Mouse (Mus musculus): ENCODE measurements at regions not wholly inside any gene's neighbourhood (a gene's known extent, or its start where the extent isn't known, plus 50 kb on each side); places are given as distances from the start of the nearest gene placed in this dataset.

DNA sequence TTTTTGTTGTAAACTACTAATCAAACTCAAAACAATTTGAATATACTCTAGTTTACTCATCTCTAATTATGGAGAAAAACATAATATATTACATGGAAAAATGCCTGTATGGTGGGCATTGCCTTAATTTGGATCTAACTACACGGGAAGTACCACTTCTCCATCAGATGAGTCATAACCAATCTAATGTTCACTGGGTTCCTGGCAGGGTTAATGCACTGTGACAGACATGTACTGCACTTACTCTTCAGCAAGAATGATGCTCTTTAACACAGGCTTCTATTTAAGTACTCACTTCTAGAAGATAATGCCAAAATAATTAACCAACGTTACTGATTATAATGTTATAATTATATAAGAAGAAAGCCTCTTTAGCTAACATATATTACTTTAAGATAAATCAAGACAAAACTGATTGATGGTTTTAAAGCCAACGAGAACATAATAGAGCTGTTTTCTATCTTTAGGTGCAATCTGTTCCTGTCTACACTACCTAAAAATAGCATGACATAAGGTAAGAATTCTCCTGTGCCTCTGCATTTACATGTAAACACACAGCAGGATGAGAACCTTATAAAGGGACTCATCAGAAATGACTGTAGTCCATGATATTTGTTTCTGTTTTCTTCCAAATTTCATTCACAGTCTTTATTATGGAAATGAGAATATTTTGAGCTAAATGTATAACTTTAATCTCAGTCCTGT lies 344.4 kb downstream of the Etv1 start:
- WGBS, result 82% methylated on average over 3 of the region's 3 CpGs
- no peak for ATAC-seq (ENCODE audit: low FRiP score)
- H3K4me1 ChIP-seq (replicated peaks; ENCODE audit: control insufficient read depth, insufficient read depth, low read length), result no peaks in the 10 kb centered on the region

DNA sequence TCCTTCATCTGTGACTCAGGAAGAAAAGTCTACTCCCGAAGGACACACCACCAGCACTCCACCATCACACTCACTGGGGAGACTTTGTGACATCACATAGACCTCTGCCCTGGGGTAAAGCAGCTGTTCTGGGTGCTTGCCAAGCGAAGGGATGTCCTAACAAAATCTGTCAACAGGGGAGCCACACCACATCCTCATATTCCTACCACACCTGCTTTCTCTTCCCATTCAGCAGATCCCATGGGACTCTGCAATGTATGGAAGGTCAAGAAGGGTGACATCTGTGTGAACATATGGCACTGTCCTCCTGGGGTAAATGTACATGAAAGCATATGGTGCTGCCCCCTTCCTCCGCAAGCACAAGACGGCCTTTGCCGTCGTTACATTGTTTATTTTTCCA lies 375.5 kb downstream of the Etv1 start:
- no peaks in the 10 kb centered on the region for H3K4me1 ChIP-seq (replicated peaks; ENCODE audit: control insufficient read depth, insufficient read depth, low read length)
- H3K9me3 ChIP-seq (ENCODE audit: control insufficient read depth, low read length), result no peaks in the 10 kb centered on the region
- no peak overlapping the region for H3K4me2 ChIP-seq (replicated peaks; ENCODE audit: low read depth, low read length)
- ATAC-seq (ENCODE audit: low FRiP score), result peak; percentile 73
- no peak overlapping the region for H3K9ac ChIP-seq (ENCODE audit: low read depth, low read length)
- 49% methylated on average over 6 of the region's 6 CpGs for WGBS
- H3K27ac ChIP-seq (ENCODE audit: low read depth, low read length), result no peak overlapping the region
- no peaks in the 10 kb centered on the region for H3K36me3 ChIP-seq (ENCODE audit: control insufficient read depth, insufficient read depth, low read length)
- peak; percentile 31 for DNase-seq (ENCODE audit: low spot score)
- no peaks in the 10 kb centered on the region for H3K27me3 ChIP-seq (ENCODE audit: control insufficient read depth, insufficient read depth, low read length)
- H3K4me3 ChIP-seq (ENCODE audit: low read depth, low read length), result no peak overlapping the region

More for the DNA sequence above, 344.4 kb downstream of the Etv1 start:
- DNase-seq (ENCODE audit: low spot score), result no peak
- Histone ChIP-seq H3K4me2 (replicated peaks; ENCODE audit: low read depth, low read length) (no peak overlapping the region), H3K9me3 (ENCODE audit: control insufficient read depth, low read length) (no peaks in the 10 kb centered on the region), H3K9ac (ENCODE audit: low read depth, low read length) (no peak overlapping the region), H3K27ac (ENCODE audit: low read depth, low read length) (no peak overlapping the region), H3K4me3 (ENCODE audit: low read depth, low read length) (no peak overlapping the region), H3K27me3 (ENCODE audit: control insufficient read depth, insufficient read depth, low read length) (no peaks in the 10 kb centered on the region), H3K36me3 (ENCODE audit: control insufficient read depth, insufficient read depth, low read length) (no peaks in the 10 kb centered on the region)

DNA sequence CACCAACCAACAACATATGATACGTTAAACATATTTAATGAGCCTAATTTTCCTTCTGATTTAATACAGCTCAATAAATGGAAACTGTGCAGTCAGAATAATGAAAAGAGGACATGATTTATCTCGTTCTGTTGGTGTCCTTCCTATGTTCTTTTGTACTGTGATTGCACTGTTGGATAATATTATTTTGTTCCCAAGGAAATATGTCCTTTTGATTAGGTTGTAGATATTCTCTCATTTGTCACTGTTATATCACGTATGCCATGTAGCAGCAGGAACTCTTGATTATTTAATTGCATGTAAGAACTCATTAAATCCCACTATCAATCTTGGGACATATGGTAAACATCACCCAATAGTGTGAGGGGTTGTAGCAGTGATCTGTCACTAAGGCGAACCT lies 397.8 kb downstream of the Etv1 start:
- Histone ChIP-seq H3K9ac (ENCODE audit: low read depth, low read length) (no peak overlapping the region), H3K4me3 (ENCODE audit: low read depth, low read length) (no peak overlapping the region), H3K27me3 (ENCODE audit: control insufficient read depth, insufficient read depth, low read length) (no peaks in the 10 kb centered on the region), H3K27ac (ENCODE audit: low read depth, low read length) (no peak overlapping the region), H3K4me2 (replicated peaks; ENCODE audit: low read depth, low read length) (no peak overlapping the region), H3K36me3 (ENCODE audit: control insufficient read depth, insufficient read depth, low read length) (no peaks in the 10 kb centered on the region), H3K9me3 (ENCODE audit: control insufficient read depth, low read length) (no peaks in the 10 kb centered on the region), H3K4me1 (replicated peaks; ENCODE audit: control insufficient read depth, insufficient read depth, low read length) (no peaks in the 10 kb centered on the region)
- DNase-seq (ENCODE audit: low spot score) (no peak), ATAC-seq (ENCODE audit: low FRiP score) (no peak)
- WGBS, result 62% methylated on average over 4 of the region's 4 CpGs

DNA sequence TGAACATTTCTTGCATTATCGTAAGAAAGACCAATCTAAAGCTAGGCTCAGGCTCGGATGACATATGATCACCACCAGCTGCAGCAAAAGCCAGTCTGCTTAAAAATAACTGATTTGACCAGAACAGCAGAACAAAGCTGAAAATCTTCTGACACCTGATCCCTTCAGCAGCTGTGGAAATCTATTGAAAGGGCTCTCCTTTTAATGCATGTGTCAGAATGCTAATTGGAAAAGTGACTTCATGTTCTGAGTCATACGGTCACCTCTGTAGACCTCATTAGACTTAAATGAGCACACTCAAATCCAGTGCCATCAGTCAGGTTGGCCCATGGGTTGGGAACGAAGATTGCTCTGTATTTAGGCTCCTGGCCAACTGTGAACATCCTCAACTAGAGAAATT lies 444.9 kb downstream of the Etv1 start:
- peak; percentile 19 for DNase-seq (ENCODE audit: low spot score)

DNA sequence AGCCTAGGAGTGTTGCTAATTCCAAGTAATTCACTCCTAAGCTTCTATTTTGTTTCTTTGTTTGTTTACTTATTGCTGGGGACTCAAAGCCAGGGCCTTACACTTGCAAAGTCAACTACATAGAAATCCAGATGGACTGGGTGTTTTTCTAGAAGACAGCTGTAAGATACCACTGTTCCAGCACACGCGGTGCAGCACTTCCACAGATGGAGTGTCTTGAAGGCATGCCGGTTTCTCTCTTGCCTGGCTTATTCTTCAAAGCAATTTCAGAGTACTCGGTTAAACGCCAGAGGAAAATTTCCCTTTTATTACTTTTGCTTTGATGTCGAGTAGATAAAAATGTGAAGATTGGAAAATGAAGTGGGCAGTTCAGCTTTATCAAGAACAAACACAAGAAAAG lies 477.4 kb downstream of the Etv1 start:
- Histone ChIP-seq H3K27me3 (ENCODE audit: control insufficient read depth, insufficient read depth, low read length) (no peaks in the 10 kb centered on the region), H3K36me3 (ENCODE audit: control insufficient read depth, insufficient read depth, low read length) (no peaks in the 10 kb centered on the region), H3K4me2 (replicated peaks; ENCODE audit: low read depth, low read length) (no peak overlapping the region), H3K27ac (ENCODE audit: low read depth, low read length) (no peak overlapping the region), H3K4me1 (replicated peaks; ENCODE audit: control insufficient read depth, insufficient read depth, low read length) (no peaks in the 10 kb centered on the region), H3K9ac (ENCODE audit: low read depth, low read length) (no peak overlapping the region), H3K9me3 (ENCODE audit: control insufficient read depth, low read length) (no peaks in the 10 kb centered on the region), H3K4me3 (ENCODE audit: low read depth, low read length) (no peak overlapping the region)
- DNase-seq (ENCODE audit: low spot score), result no peak
- WGBS, result 85% methylated on average over 6 of the region's 6 CpGs
- ATAC-seq (ENCODE audit: low FRiP score), result no peak

More for the DNA sequence above, 444.9 kb downstream of the Etv1 start:
- H3K9me3 ChIP-seq (ENCODE audit: control insufficient read depth, low read length), result no peaks in the 10 kb centered on the region
- H3K36me3 ChIP-seq (ENCODE audit: control insufficient read depth, insufficient read depth, low read length), result no peaks in the 10 kb centered on the region
- no peaks in the 10 kb centered on the region for H3K27me3 ChIP-seq (ENCODE audit: control insufficient read depth, insufficient read depth, low read length)
- H3K4me3 ChIP-seq (ENCODE audit: low read depth, low read length), result no peak overlapping the region
- WGBS, result 63% methylated on average over 4 of the region's 4 CpGs
- peak; percentile 73 for ATAC-seq (ENCODE audit: low FRiP score)
- no peaks in the 10 kb centered on the region for H3K4me1 ChIP-seq (replicated peaks; ENCODE audit: control insufficient read depth, insufficient read depth, low read length)
- no peak overlapping the region for H3K9ac ChIP-seq (ENCODE audit: low read depth, low read length)
- H3K27ac ChIP-seq (ENCODE audit: low read depth, low read length), result no peak overlapping the region
- no peak overlapping the region for H3K4me2 ChIP-seq (replicated peaks; ENCODE audit: low read depth, low read length)

DNA sequence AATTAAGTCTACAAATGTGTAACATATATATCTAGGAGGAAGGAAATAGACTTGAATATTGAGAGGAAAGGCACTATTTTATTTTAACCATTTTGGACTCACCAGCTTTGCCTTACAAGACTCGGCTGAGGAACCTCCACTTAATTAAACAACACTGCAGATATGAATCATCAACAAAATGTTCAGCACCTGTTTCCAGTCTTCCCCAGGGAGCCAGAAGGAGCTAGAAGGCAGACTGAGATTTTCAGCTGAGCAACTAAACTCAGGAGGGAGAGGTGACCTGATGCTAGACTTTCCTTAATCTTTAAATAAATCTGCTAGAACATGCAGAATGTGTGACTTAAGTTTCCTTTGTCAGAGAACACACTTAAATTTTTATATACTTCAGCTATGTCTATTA lies 478.4 kb downstream of the Etv1 start:
- Histone ChIP-seq H3K4me3 (ENCODE audit: low read depth, low read length) (no peak overlapping the region), H3K36me3 (ENCODE audit: control insufficient read depth, insufficient read depth, low read length) (no peaks in the 10 kb centered on the region), H3K9me3 (ENCODE audit: control insufficient read depth, low read length) (no peaks in the 10 kb centered on the region), H3K9ac (ENCODE audit: low read depth, low read length) (no peak overlapping the region), H3K4me2 (replicated peaks; ENCODE audit: low read depth, low read length) (no peak overlapping the region), H3K27me3 (ENCODE audit: control insufficient read depth, insufficient read depth, low read length) (no peaks in the 10 kb centered on the region), H3K4me1 (replicated peaks; ENCODE audit: control insufficient read depth, insufficient read depth, low read length) (no peaks in the 10 kb centered on the region), H3K27ac (ENCODE audit: low read depth, low read length) (no peak overlapping the region)
- no peak for DNase-seq (ENCODE audit: low spot score)
- ATAC-seq (ENCODE audit: low FRiP score), result no peak
- WGBS, result 76% methylated on average over 1 of the region's 1 CpGs

DNA sequence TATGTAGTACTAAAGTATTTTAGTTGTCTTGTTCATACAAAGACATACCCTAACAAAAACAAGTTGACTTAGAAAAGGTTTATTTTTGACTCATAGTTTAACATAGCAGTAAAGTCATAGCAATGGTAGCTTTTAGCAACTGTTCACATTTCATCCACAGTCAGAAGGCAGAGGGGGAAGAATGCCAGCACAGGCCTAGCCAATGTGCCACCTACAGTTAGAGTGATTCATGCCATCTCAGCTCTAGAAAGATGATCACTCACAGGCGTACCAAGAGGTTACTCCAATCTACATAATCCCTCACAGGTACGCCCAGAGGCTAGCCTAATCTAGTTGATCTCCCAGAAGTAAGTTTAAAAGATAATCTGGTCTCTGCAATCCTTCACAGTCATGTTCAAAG lies 510.5 kb downstream of the Etv1 start:
- no peaks in the 10 kb centered on the region for H3K27me3 ChIP-seq (ENCODE audit: control insufficient read depth, insufficient read depth, low read length)
- H3K4me1 ChIP-seq (replicated peaks; ENCODE audit: control insufficient read depth, insufficient read depth, low read length), result no peaks in the 10 kb centered on the region
- no peak overlapping the region for H3K4me3 ChIP-seq (ENCODE audit: low read depth, low read length)
- ATAC-seq (ENCODE audit: low FRiP score), result no peak
- no peaks in the 10 kb centered on the region for H3K36me3 ChIP-seq (ENCODE audit: control insufficient read depth, insufficient read depth, low read length)
- no peak for DNase-seq (ENCODE audit: low spot score)
- no peak overlapping the region for H3K27ac ChIP-seq (ENCODE audit: low read depth, low read length)
- H3K9me3 ChIP-seq (ENCODE audit: control insufficient read depth, low read length), result no peaks in the 10 kb centered on the region
- no peak overlapping the region for H3K4me2 ChIP-seq (replicated peaks; ENCODE audit: low read depth, low read length)
- no peak overlapping the region for H3K9ac ChIP-seq (ENCODE audit: low read depth, low read length)
- WGBS, result 83% methylated on average over 2 of the region's 2 CpGs

DNA sequence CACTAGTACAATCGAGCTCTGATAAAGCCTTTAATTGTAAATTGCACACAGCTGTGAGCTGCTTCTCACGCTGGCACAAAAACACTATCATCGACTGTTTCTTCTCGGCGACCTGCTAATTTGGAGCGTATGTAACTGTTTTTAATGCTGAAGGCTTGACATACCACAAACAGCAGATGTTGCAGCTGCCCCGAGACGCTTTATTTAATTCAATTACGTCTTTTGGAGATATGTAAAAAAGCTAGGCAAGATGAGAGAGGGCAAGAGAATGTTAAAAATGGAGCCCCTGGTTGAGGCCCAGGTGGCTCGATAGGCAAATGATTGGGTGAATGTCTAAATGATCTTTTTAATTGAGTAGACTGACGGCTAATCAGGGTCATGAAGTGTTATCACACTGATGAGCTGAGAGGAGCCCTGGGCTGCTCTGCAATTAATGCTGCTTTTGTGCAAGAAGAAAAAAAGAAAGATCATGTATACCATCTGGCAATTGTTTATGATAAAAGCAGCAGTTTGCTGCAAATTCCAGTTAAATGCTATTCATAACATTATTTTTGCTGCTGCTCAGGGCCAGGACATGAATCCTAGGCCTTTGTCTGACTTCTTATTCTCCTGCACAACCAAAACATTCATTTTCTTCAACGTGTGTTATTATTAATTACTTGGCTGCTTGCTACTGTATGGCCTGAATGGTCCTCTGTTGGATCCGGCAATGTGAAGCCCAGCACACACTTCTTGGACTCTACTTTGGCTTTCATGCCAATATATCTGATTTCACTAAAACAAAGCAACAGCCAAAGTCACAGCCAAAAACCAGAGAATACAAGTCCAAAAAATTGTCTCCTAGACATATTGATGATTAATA lies 522.4 kb downstream of the Etv1 start:
- peak; percentile 90 for ATAC-seq (ENCODE audit: low FRiP score)
- DNase-seq (ENCODE audit: low spot score), result peak; percentile 18
- Histone ChIP-seq H3K4me2 (replicated peaks; ENCODE audit: low read depth, low read length) (no peak overlapping the region), H3K36me3 (ENCODE audit: control insufficient read depth, insufficient read depth, low read length) (no peaks in the 10 kb centered on the region), H3K4me1 (replicated peaks; ENCODE audit: control insufficient read depth, insufficient read depth, low read length) (no peaks in the 10 kb centered on the region), H3K4me3 (ENCODE audit: low read depth, low read length) (no peak overlapping the region), H3K9me3 (ENCODE audit: control insufficient read depth, low read length) (no peaks in the 10 kb centered on the region), H3K27me3 (ENCODE audit: control insufficient read depth, insufficient read depth, low read length) (no peaks in the 10 kb centered on the region), H3K9ac (ENCODE audit: low read depth, low read length) (no peak overlapping the region), H3K27ac (ENCODE audit: low read depth, low read length) (no peak overlapping the region)
- 49% methylated on average over 13 of the region's 13 CpGs for WGBS

DNA sequence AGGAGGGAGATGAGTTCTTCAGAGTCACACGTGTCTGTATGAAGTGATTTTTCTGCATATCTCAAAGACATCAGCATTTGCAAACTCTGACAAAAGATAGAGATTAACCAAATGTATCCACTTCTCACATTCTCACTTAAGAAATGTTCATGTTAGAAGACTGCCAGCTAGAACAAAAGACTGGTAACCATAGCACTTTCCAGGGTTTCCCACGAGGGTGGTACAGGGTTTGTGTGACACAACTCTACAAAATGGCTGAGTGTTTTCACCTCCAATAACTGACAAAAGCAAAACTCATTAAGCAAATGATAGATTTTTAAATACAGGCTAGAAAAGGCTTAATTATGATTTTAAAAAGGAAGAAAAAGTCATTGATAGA lies 523.0 kb downstream of the Etv1 start:
- ATAC-seq (ENCODE audit: low FRiP score) (no peak), DNase-seq (ENCODE audit: low spot score) (no peak)
- Histone ChIP-seq H3K27me3 (ENCODE audit: control insufficient read depth, insufficient read depth, low read length) (no peaks in the 10 kb centered on the region), H3K4me1 (replicated peaks; ENCODE audit: control insufficient read depth, insufficient read depth, low read length) (no peaks in the 10 kb centered on the region), H3K36me3 (ENCODE audit: control insufficient read depth, insufficient read depth, low read length) (no peaks in the 10 kb centered on the region), H3K9me3 (ENCODE audit: control insufficient read depth, low read length) (no peaks in the 10 kb centered on the region), H3K4me3 (ENCODE audit: low read depth, low read length) (no peak overlapping the region), H3K9ac (ENCODE audit: low read depth, low read length) (no peak overlapping the region), H3K4me2 (replicated peaks; ENCODE audit: low read depth, low read length) (no peak overlapping the region), H3K27ac (ENCODE audit: low read depth, low read length) (no peak overlapping the region)
- 67% methylated on average over 2 of the region's 2 CpGs for WGBS

All from hindbrain, embryonic 11.5 days (tissue).